Mouse (Mus musculus) heart, adult 2 months (tissue): ENCODE measurements around the gene Mpnd.

Source experiments
- CTCF ChIP-seq: fragments of 200-600 bp; IDR thresholded peaks from 2 replicates; pipeline ENCODE4 v1.8.1; 2022; ENCODE audit warnings: antibody characterized with exemption, mild to moderate bottlenecking, moderate library complexity
- EP300 ChIP-seq: fragments of 200-500 bp; IDR thresholded peaks from 2 replicates; pipeline ENCODE4 v1.6.1; 2011; ENCODE audit warnings: low read depth, low read length, control low read depth; ENCODE audit not compliant: insufficient read depth
- POLR2A ChIP-seq: fragments of 200-500 bp; IDR thresholded peaks from 2 replicates; pipeline ENCODE4 v1.6.1; 2011; ENCODE audit warnings: mild to moderate bottlenecking, low read depth, low read length, control low read depth; ENCODE audit not compliant: insufficient read depth

DNA sequence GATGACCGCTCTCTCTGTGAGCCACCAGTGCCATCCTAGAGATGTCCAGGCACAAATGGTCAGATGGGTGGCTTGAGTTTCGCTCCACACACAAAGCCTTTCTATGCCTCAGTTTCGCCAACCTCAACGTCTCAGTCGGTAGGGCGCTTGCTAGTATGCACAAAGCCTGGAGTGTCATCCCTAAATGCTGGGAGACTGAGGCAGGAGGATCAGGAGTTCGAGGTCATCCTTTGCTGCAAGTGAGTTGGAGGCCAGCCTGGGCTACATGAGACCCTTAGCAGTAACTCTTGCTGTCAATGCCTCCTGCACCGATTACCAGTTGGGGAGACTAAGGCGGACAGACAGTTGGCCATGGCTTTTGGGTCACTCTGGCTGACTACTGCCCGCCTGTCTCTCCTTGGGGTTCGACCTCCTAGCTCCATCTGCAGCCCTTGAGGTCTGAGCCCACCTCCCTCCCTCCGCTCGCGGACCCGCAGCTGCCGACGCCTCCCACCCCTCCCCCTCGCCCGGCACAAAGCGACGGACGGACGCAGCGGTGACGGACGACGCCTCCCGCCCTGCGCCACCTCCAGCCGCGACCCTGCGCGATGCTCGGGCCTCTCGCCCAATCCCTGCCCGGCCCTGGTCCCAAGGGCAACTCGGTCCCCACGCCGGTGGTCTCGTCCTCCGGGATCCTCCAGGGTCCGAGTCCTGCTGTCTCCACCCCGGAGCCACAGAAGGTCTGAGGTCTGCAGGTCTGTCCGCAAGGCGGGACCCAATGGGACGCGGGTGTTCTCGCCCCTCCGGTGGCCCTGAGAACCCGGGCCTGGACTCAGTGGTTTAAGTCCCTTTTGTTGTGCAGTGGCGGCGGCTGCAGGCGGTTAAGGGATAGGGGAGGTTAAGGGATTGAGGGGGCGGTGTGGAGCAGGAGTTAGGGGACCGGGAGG, 35.3 kb upstream of the Mpnd start, which contains the start of gene Shd:
- TF ChIP-seq POLR2A (no peak), CTCF (no peak), EP300 (no peak)
